Mouse (Mus musculus) small intestine, adult 10 weeks (tissue): ENCODE data around the gene Adgrd1. TPM values are rescaled to one million over a fixed set of nuclear protein-coding genes. Genes with fewer than 3 reads are reported as not detected.

Experiments used
- polyA plus RNA-seq: library from polyadenylated mRNA; stranded (reverse); fragments of 350-450 nt; fragmentation: Illumina TruSeq; extraction: RNeasy Lipid Tissue Mini Kit (QIAGEN cat#74804); gene quantifications from one replicate; pipeline ENCODE4 v1.2.3, GENCODE M21; 2014; ENCODE audit warnings: low replicate concordance

Gene Adgrd1
- polyA plus RNA-seq, result 1.2 TPM

GRCm38 (mm10) chr5:129096511-129096910 is at the start of gene Adgrd1:
Gene Adgrd1 (plus strand): TSS chr5:129096750.

Other genes starting within 250 kb of the Adgrd1 start
- 0.56 TPM for gene Rimbp2, start 143.3 kb upstream of the Adgrd1 start, polyA plus RNA-seq
- 6.0 TPM for gene Stx2, start 88.2 kb upstream of the Adgrd1 start, polyA plus RNA-seq
- 113 TPM for gene Ran, start 76.7 kb upstream of the Adgrd1 start, polyA plus RNA-seq